Mouse (Mus musculus): ENCODE data around the gene Map1s.

Map1s gene

DNA sequence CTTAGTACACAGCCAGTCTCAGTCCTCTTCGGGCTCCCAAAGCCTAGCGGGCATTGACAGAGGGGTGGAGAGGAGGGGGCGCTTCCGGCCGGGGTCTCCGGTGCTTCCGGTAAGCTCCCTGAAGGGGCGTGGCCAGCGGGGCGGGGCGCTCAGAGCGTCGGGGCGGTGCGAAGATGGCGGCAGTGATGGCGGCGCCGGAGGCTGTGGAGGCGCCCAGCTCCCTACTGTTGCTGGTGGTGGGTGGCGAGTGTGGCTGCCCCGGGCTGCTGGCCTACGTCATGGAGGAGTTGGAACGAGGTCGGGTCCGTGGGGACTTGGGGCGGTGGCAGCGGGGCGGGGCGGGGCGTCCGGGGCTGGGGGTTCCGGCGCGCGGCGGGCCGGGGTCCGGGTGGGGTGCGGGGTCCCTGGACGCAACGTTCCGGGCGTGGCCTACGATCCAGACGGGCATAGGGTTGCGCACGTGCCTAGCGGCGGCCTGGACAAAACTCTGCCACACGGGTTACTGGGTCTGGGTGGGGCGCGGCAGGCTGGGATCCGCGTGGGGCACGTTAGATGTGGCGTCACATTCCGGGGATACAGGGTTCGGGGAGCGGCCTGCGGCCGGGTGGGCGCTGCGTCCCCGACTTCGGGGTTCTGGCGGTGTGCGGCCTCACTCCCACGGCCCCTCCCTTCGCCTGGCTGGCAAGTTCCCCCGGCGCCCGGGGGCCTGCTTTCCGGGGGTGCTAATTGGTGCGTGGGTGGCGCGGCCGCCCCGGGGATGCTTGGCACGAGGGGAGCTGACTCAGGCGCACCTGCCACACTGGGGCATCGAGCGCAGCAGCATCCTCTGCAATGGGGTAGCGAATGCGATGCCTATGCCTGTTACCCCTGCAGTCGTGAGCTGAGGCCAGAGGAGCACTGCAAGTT is at the start of gene Map1s:
Gene Map1s (plus strand): TSS at position 102 of the 906 bp plus-strand sequence.
- peak; percentile 86 for DNase-seq (ENCODE audit: low spot score)

DNA sequence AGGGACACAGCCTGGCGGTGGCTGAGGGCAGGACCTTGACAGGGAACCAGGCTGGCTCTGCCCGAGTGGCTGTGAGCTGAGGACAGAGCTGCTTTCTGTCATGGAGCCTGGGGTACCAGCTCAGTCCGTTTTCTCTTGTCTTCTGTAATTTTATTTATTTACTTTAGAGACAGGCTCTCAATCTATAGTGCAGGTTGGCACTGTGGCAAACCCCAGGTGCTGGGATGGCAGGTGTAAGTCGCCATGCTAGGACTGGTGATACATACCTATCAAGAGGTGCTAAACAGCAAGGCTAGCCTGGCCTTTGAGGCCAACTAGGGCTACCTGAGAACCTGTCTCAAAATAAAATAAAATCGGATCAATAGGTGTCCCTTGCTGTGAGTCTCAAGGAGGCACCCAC is 49.7 kb upstream of the Map1s start:
- DNase-seq (ENCODE audit: low spot score): no peak

DNA sequence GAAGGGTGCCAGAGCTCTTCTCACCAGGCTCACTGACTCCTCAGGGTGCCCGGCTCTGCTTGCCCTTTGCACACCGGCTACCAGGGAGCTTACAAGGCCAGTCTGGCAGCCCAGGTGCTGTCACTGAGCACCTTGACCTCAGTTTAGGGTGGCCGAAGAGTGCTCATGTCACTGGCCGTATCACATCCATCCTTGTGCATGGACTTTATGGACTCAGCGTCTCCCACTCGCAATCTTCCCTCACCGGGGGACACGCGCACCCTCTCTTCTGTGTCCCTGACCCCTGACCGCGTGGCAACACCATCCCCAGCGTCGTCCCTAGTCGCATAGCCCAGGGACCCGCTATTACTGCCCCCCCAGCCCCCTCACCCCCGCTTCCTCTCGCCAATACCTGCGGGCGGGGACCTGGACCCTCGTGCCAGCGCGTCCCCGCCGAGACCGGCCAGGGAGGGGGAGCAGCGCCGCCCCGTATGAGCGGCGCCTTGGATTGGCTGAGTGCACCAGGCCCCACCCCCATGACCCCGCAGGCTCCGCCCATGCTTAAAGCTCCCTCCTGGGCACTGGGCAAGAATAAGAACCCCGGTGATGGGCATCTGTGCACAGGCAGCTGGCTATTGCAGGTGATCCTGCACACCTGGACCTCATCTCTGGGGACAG is 49.1 kb upstream of the Map1s start:
- peak; percentile 62 for DNase-seq (ENCODE audit: low spot score)

DNA sequence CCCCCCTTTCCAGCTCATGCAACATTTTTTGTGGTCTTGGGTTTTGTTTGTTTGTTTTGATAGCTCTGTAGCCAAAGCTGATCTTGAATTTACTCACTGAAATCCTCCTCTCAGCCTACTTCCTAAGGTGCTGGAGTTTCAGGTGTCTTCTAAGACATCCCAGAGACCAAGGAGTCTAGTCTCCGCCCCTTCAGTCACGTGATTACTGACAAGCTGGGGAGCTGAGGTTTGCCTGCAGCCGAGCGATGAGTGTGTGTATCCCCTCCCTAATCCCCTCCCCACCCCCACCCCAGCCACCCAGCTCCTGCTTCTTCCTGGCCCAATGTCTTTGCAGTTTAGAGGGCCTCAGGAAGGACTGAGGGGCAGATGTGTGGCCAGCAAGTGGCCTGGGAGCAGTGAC is 48.2 kb upstream of the Map1s start:
- DNase-seq (ENCODE audit: low spot score): no peak

DNA sequence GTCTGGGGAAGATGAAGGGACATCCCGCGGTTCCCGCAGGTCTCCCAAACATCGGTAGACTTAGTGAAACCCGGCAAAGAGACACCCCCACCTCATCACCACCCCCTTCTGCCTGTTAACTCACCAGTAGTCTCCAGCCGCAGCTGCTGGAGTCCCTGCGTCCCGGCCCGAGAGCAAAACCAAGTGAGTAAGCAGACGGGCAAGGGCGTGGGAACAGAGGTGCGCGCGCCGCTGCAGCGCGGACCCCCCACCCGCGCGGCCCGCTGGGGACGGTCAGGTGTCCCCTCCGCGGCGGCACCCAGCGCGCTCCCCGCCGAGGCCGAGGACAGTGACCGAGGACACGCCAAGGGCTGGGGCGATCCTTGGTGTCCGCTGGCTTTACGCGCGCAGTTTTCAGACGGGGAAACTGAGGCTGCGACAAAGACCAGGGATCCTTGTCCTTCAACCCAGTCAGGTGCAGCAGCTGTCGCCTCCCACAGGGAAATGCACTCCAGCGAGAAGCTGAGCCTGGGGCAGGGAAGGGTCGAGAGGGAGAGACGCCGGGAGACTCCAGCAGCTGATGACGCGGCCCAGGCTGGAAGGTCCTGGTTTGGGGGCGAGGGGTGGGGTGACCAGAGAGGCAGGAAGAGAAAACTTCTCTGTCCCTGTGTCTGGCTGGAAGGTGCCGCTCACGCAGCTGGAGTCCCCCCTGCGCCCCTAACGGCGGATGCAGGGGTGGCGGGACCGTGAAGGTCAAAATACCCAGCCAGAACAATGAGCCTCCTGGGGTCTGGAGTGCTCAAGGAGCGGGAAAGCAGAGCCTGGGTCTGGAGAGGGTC is 42.7 kb upstream of the Map1s start, which contains the start of gene Kcnn1:
Gene Kcnn1 (minus strand): TSS at position 435 of the 818 bp plus-strand sequence.
- DNase-seq (ENCODE audit: low spot score): no peak

DNA sequence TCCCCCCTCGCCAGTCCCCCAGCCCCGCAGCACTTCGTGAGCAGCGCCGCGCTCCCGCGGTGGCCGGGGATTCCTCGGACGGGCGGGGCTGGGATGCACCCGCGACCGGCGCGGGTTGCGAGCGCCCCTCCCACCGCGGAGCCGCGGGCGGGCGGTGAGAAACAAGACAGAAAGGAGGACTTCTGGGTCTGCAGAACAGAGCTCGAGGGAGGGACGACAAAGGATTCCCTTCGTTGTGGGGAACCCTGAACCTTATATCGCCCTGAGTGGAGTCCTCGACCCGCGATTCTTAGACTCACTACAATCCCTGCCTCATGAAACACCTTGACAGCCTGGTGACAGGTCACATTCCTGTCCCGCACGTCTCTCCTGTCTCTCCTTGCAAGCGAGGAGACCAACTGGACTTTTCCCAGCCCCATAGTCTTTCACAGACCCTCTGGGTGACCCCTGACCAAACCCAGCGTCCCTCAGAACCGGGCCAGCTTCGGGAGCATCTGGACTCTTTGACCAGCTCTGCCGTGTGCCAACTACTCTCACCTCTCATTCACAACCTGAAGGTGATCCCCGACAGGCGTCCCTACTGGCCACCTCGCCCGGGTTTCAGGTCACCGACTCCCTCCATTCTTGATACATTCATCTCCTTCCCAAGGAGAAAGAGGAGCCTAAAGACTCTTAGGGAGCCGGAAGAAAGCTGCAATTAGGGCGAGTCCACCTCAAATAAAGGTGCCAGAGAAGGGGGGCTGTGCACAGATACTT is 41.6 kb upstream of the Map1s start:
- no peak for DNase-seq (ENCODE audit: low spot score)

DNA sequence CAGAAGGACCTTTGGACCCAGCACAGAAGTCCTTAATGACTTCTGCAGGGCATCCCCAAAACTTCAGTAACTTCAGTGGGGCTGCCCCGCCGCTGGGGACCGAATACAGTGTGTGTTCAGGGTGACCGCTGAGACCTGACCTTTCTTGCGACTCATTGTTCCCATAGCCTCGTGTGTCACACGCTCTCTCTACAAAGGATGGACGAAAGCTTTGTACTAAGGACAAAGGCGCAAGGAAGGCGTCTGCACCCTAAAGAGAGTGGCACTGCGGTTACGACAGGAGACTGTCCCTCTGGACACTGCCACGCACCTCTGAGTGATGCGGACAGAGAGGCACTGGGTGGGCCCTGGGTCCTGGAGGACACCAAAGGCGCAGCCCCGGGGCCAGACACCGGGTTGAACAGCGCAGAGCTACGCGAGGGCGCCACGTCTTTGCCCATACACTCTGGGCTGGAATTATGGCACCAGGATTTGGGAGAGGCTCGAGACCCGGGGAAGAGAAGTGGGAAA is 41.0 kb upstream of the Map1s start:
- no peak for DNase-seq (ENCODE audit: low spot score)

DNA sequence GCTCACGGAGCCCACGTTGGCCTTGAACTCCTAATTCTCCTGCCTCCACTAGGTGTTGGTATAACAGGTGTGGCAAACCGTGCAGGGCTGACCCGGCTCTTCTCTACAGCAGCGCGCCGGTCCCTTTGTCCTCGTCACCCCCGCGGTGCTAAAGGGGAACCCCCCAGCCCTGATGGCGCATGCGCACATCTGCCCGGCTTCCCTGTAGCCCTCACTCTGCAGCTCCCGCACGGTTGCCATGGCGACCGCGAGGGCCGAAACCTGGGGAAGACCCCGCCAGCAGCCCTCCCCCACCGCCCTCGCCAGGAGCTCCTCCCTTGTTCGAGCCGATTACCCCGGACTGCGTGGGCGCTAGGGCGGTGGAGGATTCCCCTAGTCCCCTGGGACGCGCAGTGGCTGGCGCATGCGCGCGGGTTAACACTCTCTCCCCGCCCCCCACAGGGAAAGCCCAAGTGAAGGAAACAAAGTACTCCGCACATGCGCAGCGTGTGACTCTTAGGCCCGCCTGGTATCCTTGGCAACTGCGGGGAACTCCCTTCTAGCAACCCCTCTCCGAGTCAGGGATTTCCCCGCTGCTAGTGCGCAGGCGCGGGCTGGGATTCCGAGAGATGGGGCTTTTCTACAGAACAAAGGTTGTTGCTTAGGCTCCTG is 40.3 kb upstream of the Map1s start:
- DNase-seq (ENCODE audit: low spot score): peak; percentile 99

DNA sequence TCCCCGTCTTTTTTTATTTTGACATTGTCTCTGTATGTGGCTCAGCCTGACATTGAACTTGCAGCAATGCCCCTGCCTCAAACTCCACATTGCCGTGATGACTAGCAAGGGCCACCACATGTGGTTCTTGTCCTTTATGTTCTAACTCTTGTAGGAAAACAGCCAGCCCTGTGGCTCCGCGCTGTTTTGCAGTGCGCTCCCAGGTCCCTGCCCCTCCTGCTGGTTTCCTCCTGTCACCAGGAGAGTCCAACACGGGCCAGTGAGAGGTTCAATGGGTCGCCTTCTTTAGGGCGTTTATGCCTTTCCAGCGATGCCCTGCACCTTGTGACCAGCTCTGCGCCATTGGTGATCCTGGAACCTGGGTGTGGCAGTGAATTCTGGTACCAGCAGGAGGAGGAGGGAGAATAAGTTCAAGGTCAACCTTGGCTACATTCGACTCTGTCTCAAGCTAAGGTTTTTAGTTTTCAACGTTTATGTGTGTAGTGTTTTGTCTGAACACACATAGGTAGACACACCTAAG is 39.7 kb upstream of the Map1s start:
- no peak for DNase-seq (ENCODE audit: low spot score)

DNA sequence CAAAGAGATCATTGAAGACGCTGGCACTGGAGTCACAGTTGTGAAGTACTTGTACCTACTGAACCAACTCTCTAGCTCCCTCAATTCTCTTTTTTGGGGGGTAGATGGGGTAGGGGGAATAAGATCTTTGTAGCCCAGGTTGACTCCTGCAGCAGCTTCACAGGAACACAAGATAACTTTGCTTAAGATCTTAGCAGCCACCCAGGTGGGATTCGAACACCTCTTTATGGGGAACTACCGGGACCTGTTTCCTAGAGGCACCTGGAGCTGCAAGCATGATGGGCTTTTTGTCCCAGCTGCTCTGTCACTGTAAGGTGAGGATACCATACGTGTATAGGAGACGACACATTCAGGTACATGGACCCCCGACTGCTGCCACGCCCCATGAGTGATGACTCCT is 39.2 kb upstream of the Map1s start:
- no peak for DNase-seq (ENCODE audit: low spot score)

DNA sequence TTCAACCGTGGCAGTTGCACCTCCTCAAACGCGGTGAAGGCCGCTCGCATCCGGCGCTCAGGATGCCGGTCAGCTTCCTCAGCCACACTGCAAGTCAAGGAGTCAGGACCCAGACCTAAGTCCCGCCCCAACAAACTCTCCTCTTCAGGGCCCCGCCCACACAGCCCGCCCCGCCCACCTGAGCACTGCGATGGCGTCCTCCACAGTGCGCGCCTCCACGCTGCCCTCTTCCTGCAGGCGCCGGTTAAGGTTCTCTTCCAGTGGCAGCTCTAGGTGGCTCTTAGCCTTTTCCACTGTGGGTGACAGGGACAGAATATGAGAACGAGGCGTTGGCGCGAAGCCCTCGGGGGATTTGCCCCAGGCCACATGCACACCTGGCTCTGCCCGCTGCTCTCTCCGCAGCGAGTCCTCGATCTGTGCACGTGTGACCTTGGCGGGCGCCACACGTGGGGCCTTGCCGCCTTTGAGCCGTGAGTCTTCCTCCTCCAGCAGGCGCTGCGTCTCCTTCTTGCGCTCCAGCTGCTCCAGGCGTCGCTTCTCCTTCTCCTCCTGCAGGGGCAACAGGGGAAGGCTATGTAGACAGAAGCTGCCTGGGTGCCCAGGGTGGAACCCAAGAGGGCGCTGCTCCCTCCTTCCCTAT is 37.1 kb upstream of the Map1s start:
- peak; percentile 72 for DNase-seq (ENCODE audit: low spot score)

DNA sequence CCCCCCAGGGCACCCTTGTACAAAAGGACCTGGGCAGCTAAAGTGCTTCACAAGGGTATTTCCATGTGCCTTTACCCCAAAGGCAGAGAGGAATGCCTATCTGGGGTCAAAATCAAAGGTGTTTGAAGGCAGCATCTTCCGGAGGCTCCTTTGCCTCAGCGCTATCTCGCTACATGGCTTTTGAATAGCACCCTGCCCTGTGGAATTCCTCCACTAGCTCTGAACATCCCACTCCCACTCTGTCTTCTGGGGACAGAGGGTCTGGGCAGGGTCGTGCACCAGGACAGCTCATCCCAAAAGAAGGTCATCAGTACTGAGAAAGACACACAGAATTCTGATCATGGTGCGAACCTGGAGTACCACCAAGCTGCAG is 36.5 kb upstream of the Map1s start:
- DNase-seq (ENCODE audit: low spot score): no peak

DNA sequence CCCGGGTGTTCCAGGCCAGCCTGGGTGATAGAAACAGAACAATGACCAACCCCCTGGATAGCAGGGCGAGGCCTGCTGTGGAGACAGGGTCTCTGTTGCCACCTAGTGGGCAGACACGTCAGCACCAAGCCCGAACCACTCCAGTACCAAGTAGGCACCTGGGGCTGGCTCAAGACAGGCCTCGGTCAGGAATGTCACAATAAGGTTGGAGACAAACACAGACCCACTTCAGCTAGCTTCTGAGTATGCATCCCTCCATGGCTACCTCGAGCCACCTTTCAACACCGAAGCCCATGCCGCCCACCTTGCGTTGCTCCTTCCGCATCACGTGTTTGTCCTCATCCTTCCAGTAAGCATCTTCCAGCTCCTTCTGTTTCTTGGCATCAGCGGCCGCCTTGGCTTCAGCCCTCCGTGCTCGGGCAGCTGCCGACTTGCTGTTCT is 36.1 kb upstream of the Map1s start:
- peak; percentile 60 for DNase-seq (ENCODE audit: low spot score)

DNA sequence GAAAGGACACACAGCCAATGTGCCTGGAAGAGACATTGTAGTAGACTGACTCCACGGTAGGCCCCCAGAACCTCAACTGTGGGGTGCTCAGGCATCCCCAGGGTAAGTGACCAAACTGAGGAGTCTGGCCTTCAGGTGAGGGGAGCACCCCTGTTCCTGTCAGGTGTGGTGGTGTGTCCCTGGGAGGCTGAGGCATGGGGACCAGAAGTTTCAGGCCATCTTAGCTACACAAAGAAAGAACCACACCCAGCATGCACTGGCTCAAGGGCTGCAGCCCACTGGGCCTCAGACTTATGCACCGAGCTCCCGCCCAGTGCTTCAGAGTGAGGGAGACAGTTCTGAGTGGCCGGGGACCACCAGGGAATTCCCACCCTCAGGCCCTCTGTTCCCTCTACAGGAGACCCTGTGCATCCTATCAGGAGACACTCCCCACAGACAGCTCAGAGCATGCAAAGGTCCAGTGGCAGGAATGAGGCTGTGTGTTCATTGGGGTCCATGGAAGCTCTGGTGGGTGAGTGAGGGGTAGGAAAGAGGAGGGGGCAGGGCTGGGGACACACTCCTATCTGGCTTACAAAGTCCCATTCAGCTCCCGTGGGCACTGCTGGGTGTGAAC is 34.4 kb upstream of the Map1s start:
- no peak for DNase-seq (ENCODE audit: low spot score)

DNA sequence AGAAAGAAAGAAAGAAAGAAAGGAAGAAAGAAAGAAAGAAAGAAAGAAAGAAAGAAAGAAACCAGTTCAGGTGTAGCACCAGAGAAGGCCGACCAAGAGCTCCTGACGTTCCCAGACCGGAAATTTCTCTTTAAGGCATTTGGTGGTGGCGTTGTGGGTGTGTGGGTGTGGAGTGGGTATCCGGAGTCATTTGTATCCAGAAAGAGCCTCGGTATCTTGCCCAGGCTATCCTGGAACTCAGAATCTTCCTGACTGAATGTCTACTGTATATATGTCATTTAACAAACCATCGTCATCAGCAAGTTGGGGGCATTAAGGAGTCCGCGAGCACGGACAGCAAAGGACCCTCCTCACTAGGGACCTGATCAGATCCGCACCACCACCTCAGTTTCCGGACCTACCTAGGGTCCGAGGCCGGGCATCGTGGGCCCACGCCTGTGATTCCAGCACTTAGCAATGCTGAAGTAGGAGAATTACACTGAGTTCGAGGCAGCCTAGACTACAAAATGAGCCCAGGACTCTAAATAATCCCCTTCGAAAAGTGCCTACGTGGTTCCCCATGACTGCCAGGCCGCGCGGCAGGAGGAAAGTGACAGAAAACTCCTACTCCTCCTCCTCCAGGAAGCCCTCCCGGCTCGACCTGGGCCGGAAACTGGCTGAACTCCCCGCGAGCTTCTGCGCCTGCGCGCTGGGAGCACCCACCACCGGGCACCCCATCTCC is 32.9 kb upstream of the Map1s start:
- DNase-seq (ENCODE audit: low spot score): no peak

DNA sequence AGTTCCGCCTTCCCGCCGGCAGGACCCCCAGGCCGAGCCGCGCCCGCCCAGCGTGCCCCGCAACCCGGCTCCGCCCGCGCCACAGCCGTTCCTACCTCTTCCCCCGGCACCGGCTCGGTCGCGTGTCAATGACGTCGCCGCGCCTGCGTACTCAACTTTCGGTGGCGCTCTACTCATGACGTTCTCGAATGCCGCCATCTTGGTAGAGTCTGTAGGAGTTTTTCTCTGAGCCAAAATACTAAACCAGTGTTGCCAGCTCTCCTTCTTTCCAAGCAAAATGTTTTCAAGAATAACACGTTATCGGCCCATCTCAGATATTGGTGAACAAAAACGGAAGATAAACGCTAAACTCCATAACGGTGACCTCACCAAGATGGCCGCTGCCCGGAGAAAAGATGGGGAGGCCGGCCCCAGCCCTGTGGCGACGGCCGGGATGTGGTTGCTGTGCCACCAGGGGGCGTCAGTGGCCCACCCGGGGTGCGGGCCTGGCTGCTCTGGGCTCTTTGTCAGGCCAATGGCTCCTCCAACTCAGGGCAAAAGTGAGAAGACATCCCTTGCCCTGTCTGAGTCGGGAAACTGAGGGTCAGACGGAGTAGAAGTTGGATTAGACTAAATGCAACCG is 32.3 kb upstream of the Map1s start, which contains the start of gene Ccdc124:
Gene Ccdc124 (minus strand): TSS at position 572 of the 622 bp plus-strand sequence.
- peak; percentile 95 for DNase-seq (ENCODE audit: low spot score)

DNA sequence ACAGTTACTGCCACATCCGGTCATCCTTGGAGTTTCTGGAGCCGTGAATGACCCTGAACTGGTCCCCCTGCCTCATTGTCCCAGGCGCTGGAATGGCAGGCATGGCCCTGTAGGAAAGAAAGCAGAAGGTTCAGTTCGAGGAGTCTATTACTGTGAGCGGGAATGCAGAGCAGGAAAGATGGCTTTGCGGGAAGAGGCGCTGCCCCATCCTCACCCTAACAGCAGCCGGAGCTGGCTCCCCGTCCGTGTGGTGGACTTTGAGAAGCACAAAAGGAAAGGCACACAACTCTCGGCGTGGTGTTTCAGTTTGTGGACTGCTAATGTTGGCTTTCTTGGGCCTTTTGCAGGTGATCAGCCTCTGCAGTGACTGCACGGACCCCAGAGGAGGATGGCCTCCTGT is 31.3 kb upstream of the Map1s start:
- no peak for DNase-seq (ENCODE audit: low spot score)

DNA sequence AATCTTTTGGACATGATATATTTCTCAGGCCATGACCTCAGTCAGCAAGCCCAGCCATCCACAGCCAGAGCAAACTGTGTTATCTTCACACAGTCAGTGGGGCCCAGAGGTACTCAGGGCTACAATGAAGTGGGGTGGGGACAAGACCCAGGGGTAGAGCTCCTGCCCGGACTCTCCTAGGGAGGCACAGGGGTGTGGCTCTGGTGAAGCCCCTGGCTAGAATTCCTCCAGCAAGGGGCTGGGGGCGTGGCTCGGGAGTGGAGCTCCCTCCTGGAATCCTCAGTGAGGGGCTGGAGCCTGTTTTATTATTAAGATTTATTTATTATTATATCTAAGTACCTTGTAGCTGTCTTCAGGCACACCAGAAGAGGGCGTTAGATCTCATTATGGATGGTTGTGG is 29.4 kb upstream of the Map1s start:
- DNase-seq (ENCODE audit: low spot score): no peak

DNA sequence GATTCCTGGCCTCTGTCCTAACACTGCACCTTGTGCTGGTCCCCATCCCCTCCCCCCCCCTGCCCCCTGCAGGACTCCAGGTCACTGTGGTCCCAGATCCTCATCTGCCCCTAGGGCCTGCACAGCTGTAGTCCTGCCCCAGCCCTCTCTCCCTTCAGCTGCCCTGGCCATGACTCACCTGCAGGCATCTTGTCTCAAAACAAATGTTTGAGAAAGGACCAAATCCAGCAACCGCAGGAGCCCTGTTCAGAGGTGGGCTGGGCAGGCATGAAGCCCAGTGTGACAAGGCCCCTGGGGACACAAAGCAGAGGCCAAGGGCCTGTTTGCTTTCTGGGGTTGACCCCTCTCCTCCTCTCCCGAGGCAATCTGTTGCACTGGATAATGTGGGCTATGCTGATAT is 27.6 kb upstream of the Map1s start:
- DNase-seq (ENCODE audit: low spot score): no peak
